Mouse (Mus musculus) intestine, embryonic 15.5 days (tissue): ENCODE results near the gene Cdh8. TPM values are rescaled to one million over a fixed set of nuclear protein-coding genes. Genes with fewer than 3 reads are reported as not detected.

Experiments used
- ATAC-seq: fragments of 200-750 bp; cut with Nextera tagmentation; 2 replicates; pipeline ENCODE4 v1.8.0; 2017; ENCODE audit warnings: moderate TSS enrichment, moderate library complexity
- H3K27ac ChIP-seq: fragments of 300-500 bp; sonication (generic); 2 replicates; pipeline ENCODE4 v1.5.1; 2015; ENCODE audit warnings: mild to moderate bottlenecking, inconsistent platforms
- H3K27me3 ChIP-seq: fragments of 300-500 bp; sonication (generic); replicated peaks from 2 replicates; pipeline ENCODE4 v1.6.1; 2015; ENCODE audit warnings: inconsistent platforms
- H3K36me3 ChIP-seq: fragments of 300-500 bp; sonication (generic); 2 replicates; pipeline ENCODE4 v1.6.1; 2015; ENCODE audit warnings: inconsistent platforms
- H3K4me1 ChIP-seq: fragments of 300-500 bp; sonication (generic); replicated peaks from 2 replicates; pipeline ENCODE4 v1.6.1; 2015; ENCODE audit warnings: inconsistent platforms
- H3K4me2 ChIP-seq: fragments of 300-500 bp; sonication (generic); replicated peaks from 2 replicates; pipeline ENCODE4 v1.6.1; 2015; ENCODE audit warnings: mild to moderate bottlenecking, inconsistent platforms
- H3K4me3 ChIP-seq: fragments of 300-500 bp; sonication (generic); replicated peaks from 2 replicates; pipeline ENCODE4 v1.5.1; 2015; ENCODE audit warnings: inconsistent platforms
- H3K9ac ChIP-seq: fragments of 300-500 bp; sonication (generic); 2 replicates; pipeline ENCODE4 v1.6.1; 2015; ENCODE audit warnings: inconsistent platforms
- H3K9me3 ChIP-seq: fragments of 300-500 bp; sonication (generic); 2 replicates; pipeline ENCODE4 v1.6.1; 2016; ENCODE audit warnings: inconsistent platforms
- WGBS: fragments of 180-500 bp; shearing (Covaris S2); methylation state at CpG from one replicate; pipeline ENCODE4 v1.1.7; 2015; 5-methylcytosine and 5-hydroxymethylcytosine counted together
- polyA plus RNA-seq: library from polyadenylated mRNA; unstranded; fragments of >200 nt; fragmentation: Nextera tagmentation; extraction: Ambion mirVana; gene quantifications from 2 replicates; pipeline ENCODE4 v1.2.1, GENCODE M21; 2015

Gene Cdh8
- polyA plus RNA-seq, 1 experiment from 2014 or later = 1.3 TPM

DNA sequence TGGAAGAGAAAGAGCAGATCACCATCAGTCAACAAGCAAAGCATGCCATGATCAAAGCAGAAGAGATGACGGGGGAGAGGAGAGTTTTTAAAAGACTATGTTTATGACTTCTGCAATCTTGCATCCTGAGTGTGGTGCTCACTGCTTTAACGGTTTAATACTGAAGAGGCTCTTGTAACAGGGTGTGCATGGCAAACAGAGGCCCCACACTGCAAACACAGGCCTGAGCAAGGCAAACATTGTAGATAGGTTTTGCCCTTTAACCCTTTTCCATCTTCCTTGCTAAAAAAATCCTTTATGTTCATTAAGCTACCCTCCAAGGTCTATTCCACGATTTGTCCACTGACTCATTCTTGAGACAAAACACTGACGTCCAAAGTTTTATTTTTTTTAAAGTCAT, 385.2 kb downstream of the Cdh8 start:
- Histone ChIP-seq H3K36me3 (no peaks in the 10 kb centered on the region), H3K4me2 (no peak overlapping the region), H3K4me1 (no peaks in the 10 kb centered on the region), H3K9me3 (no peaks in the 10 kb centered on the region), H3K27ac (no peak overlapping the region), H3K4me3 (no peak overlapping the region), H3K27me3 (no peaks in the 10 kb centered on the region), H3K9ac (no peak overlapping the region)
- 42% methylated on average over 4 of the region's 4 CpGs for WGBS
- peak; percentile 75 for ATAC-seq
